In genomic region chr8:107881851-107882250, GRCm38 (mm10) we compare ENCODE assay signal across 8 mouse cellular contexts.
A peak's percentile ranks its signal among the peaks of the same experiment; 100 is the strongest.
DNase-seq lines count a peak whose midpoint lies in the region; ATAC-seq and TF ChIP-seq lines count a peak whose summit lies in the region.

No protein-coding gene starts in this region.

- no peak for TF ChIP-seq EP300 in ES-Bruce4 (IDR thresholded peaks at IDR 0.05; ENCODE audit: insufficient read depth, low read depth, low read length)

- no peaks in the 10 kb centered on the region for H3K27me3 ChIP-seq in ES-Bruce4 (ENCODE audit: control insufficient read depth, insufficient read depth, low read length, poor library complexity, severe bottlenecking)

- intact Hi-C loops in gastrocnemius, postnatal 36 days (cut with DNase I): no loop called here

- DNase-seq in CD4-positive, CD25-positive, alpha-beta regulatory T cell, adult 2 months (ENCODE audit: low read depth, low spot score): peak; percentile 45
- DNase-seq in cerebellum, adult 8-10 months: peak; percentile 13
- DNase-seq in gastrocnemius, postnatal 36 days: peak; percentile 26 to 28
- peak; percentile 49 to 77 for DNase-seq in layer of hippocampus, adult 8-10 months (ENCODE audit: low spot score in 2 of 2)
- DNase-seq in lung, postnatal 25 days (ENCODE audit: low spot score): peak; percentile 53
- DNase-seq in right cerebral cortex, postnatal 36 days (ENCODE audit: low spot score in 2 of 2): peak; percentile 32 to 53

- no peaks in the 10 kb centered on the region for H3K36me3 ChIP-seq in ES-Bruce4 (ENCODE audit: control insufficient read depth, insufficient read depth, low read length, poor library complexity, severe bottlenecking)

- H3K4me1 ChIP-seq in ES-Bruce4 (ENCODE audit: control insufficient read depth, insufficient read depth, low read length): no peaks in the 10 kb centered on the region

- peak; percentile 69 for TF ChIP-seq CTCF in ES-Bruce4 (IDR thresholded peaks at IDR 0.05; ENCODE audit: low read depth, low read length)

- no peak overlapping the region for H3K27ac ChIP-seq in ES-Bruce4 (ENCODE audit: insufficient read depth, low read length)

- no peak for ATAC-seq in CD4-positive, CD25-positive, alpha-beta regulatory T cell, adult 4 months

- H3K4me3 ChIP-seq in ES-Bruce4 (ENCODE audit: low read depth, low read length): no peak overlapping the region

- no peak overlapping the region for H3K9ac ChIP-seq in ES-Bruce4 (ENCODE audit: low read depth, poor library complexity, severe bottlenecking)

- TF ChIP-seq POLR2A in ES-Bruce4 (IDR thresholded peaks at IDR 0.05; ENCODE audit: insufficient read depth, low read length): no peak

- no peaks in the 10 kb centered on the region for H3K9me3 ChIP-seq in ES-Bruce4 (replicated peaks; ENCODE audit: control insufficient read depth, insufficient read depth, low read length, poor library complexity, severe bottlenecking)

Comparison
In these comparisons a context has a peak if more than half of its experiments do, and no peak if none do; other contexts are left out.
1. DNase-seq: peak in every context shown above with its lines; median percentile 63 in layer of hippocampus, adult 8-10 months; 53 in lung, postnatal 25 days; 45 in CD4-positive, CD25-positive, alpha-beta regulatory T cell, adult 2 months; 42 in right cerebral cortex, postnatal 36 days; 27 in gastrocnemius, postnatal 36 days; 13 in cerebellum, adult 8-10 months.